Mouse (Mus musculus) leukemia stem cell, adult 10-12 weeks (primary cell): Measurements from ENCODE around the gene Hpcal1. TPM values are rescaled to one million over a fixed set of nuclear protein-coding genes. Genes with fewer than 3 reads are reported as not detected.

ENCODE experiments used
- polyA plus RNA-seq: library from polyadenylated mRNA; stranded (reverse); fragments of >175 nt; gene quantifications from 2 replicates; pipeline ENCODE4 v1.2.3, GENCODE M21; 2012; ENCODE audit warnings: low replicate concordance

Hpcal1 gene
- 4.9 and 7.3 TPM in 2 replicates for polyA plus RNA-seq

GRCm38 (mm10) chr12:17690564-17691281, at the start of gene Hpcal1:
Gene Hpcal1 (plus strand): TSS chr12:17690856.

Other genes with a start within 250 kb of the Hpcal1 start
- gene Odc1, start 146.1 kb upstream of the Hpcal1 start, polyA plus RNA-seq = 98.3 and 165 TPM in 2 replicates